Mouse (Mus musculus): ENCODE data around the gene Dlx5.

Dlx5 gene

GRCm38 (mm10) chr6:6859950-6860410, 21.9 kb downstream of the Dlx5 start:
- no peak for DNase-seq (ENCODE audit: low read depth)

- DNase-seq (ENCODE audit: low read depth): no peak
Observed at GRCm38 (mm10) chr6:6859111-6859949, 22.6 kb downstream of the Dlx5 start.

- no peak for DNase-seq (ENCODE audit: low read depth)
Observed at GRCm38 (mm10) chr6:6858571-6858970, 23.3 kb downstream of the Dlx5 start.

- no peak for DNase-seq (ENCODE audit: low read depth)
Observed at GRCm38 (mm10) chr6:6857766-6858165, 24.1 kb downstream of the Dlx5 start.

GRCm38 (mm10) chr6:6856881-6857280, 25.0 kb downstream of the Dlx5 start:
- DNase-seq (ENCODE audit: low read depth): no peak

GRCm38 (mm10) chr6:6856316-6856715, 25.6 kb downstream of the Dlx5 start:
- no peak for DNase-seq (ENCODE audit: low read depth)

- DNase-seq (ENCODE audit: low read depth): no peak
Observed at GRCm38 (mm10) chr6:6855746-6856185, 26.1 kb downstream of the Dlx5 start.

GRCm38 (mm10) chr6:6854902-6855745, 26.8 kb downstream of the Dlx5 start:
- no peak for DNase-seq (ENCODE audit: low read depth)

- no peak for DNase-seq (ENCODE audit: low read depth)
Observed at GRCm38 (mm10) chr6:6854176-6854575, 27.7 kb downstream of the Dlx5 start.

GRCm38 (mm10) chr6:6852944-6853343, 28.9 kb downstream of the Dlx5 start:
- no peak for DNase-seq (ENCODE audit: low read depth)

GRCm38 (mm10) chr6:6851166-6851565, 30.7 kb downstream of the Dlx5 start:
- DNase-seq (ENCODE audit: low read depth): no peak

GRCm38 (mm10) chr6:6850324-6851060, 31.4 kb downstream of the Dlx5 start:
- DNase-seq (ENCODE audit: low read depth): no peak

- no peak for DNase-seq (ENCODE audit: low read depth)
Observed at GRCm38 (mm10) chr6:6849744-6850143, 32.1 kb downstream of the Dlx5 start.

- no peak for DNase-seq (ENCODE audit: low read depth)
Observed at GRCm38 (mm10) chr6:6848541-6848940, 33.3 kb downstream of the Dlx5 start.

GRCm38 (mm10) chr6:6833301-6833700, 48.6 kb downstream of the Dlx5 start:
- no peak for DNase-seq (ENCODE audit: low read depth)

- DNase-seq (ENCODE audit: low read depth): no peak
Observed at GRCm38 (mm10) chr6:6830446-6830845, 51.4 kb downstream of the Dlx5 start.
